Mouse (Mus musculus): Measurements from ENCODE around the gene Sprr2k.

GRCm38 (mm10) chr3:92458620-92459019 is 26.2 kb downstream of the Sprr2k start, which contains the start of gene Sprr3:
- TF ChIP-seq CTCF (IDR thresholded peaks at IDR 0.05; ENCODE audit: low read depth) (no peak), EP300 (IDR thresholded peaks at IDR 0.05; ENCODE audit: low read depth) (no peak)

Data from heart, postnatal 0 days (tissue).